Mouse (Mus musculus) bone marrow macrophage, adult 2 months (primary cell): ENCODE results near the gene Gpr132. TPM values are rescaled to one million over a fixed set of nuclear protein-coding genes. Genes with fewer than 3 reads are reported as not detected.

Experiments used
- H3K27ac ChIP-seq: 2 replicates; pipeline ENCODE4 v1.5.1; 2012; ENCODE audit warnings: low read depth, low read length; ENCODE audit not compliant: insufficient read depth
- H3K4me1 ChIP-seq: 2 replicates; pipeline ENCODE4 v1.6.1; 2012; ENCODE audit warnings: low read length; ENCODE audit not compliant: control insufficient read depth, insufficient read depth
- H3K4me3 ChIP-seq: 2 replicates; pipeline ENCODE4 v1.5.1; 2012; ENCODE audit warnings: mild to moderate bottlenecking, low read length, moderate library complexity; ENCODE audit not compliant: insufficient read depth
- CTCF ChIP-seq: IDR thresholded peaks from 2 replicates; pipeline ENCODE4 v1.5.1; 2012; ENCODE audit warnings: low read depth, mild to moderate bottlenecking, low read length, moderate library complexity
- POLR2A ChIP-seq: IDR thresholded peaks from 2 replicates; pipeline ENCODE4 v1.6.1; 2012; ENCODE audit warnings: mild to moderate bottlenecking, low read depth, low read length, borderline replicate concordance
- polyA plus RNA-seq: library from polyadenylated mRNA; stranded (reverse); fragments of >200 nt; gene quantifications from 2 replicates; pipeline ENCODE4 v1.2.4, GENCODE M21; 2012; ENCODE audit not compliant: missing spikeins, insufficient read depth, insufficient read length

Gene Gpr132
- 42.1 and 44.3 TPM in 2 replicates for polyA plus RNA-seq

GRCm38 (mm10) chr12:112868178-112869087 is at the start of gene Gpr132:
Gene Gpr132, minus strand, starts transcription at chr12:112868228.
- Histone ChIP-seq H3K4me3 (peak within 1 kb of the TSS; percentile 13), H3K4me1 (peaks cover 67% of the 10 kb centered on the region), H3K27ac (peak within 1 kb of the TSS; percentile 92)
- TF ChIP-seq CTCF (no peak), POLR2A (peak; percentile 42; the same call in 1 of the 2 replicates)

- Histone ChIP-seq H3K27ac (no peak overlapping the region), H3K4me3 (no peak overlapping the region), H3K4me1 (peaks cover 10% of the 10 kb centered on the region)
- TF ChIP-seq POLR2A (no peak), CTCF (no peak)
Observed at GRCm38 (mm10) chr12:112917486-112917885, 49.5 kb upstream of the Gpr132 start.

GRCm38 (mm10) chr12:112916698-112917400 is 48.8 kb upstream of the Gpr132 start:
- no peak overlapping the region for H3K27ac ChIP-seq
- peaks cover 10% of the 10 kb centered on the region for H3K4me1 ChIP-seq
- TF ChIP-seq CTCF: no peak
- no peak overlapping the region for H3K4me3 ChIP-seq

GRCm38 (mm10) chr12:112915587-112915986 is 47.6 kb upstream of the Gpr132 start:
- Histone ChIP-seq H3K27ac (no peak overlapping the region), H3K4me1 (peaks cover 10% of the 10 kb centered on the region), H3K4me3 (no peak overlapping the region)
- TF ChIP-seq CTCF: no peak
- TF ChIP-seq POLR2A: no peak

GRCm38 (mm10) chr12:112914527-112914926 is 46.5 kb upstream of the Gpr132 start:
- H3K4me1 ChIP-seq: peaks cover 10% of the 10 kb centered on the region
- no peak overlapping the region for H3K4me3 ChIP-seq
- H3K27ac ChIP-seq: no peak overlapping the region
- TF ChIP-seq POLR2A (no peak), CTCF (no peak)

- Histone ChIP-seq H3K27ac (no peak overlapping the region), H3K4me3 (no peak overlapping the region), H3K4me1 (peaks cover 10% of the 10 kb centered on the region)
- TF ChIP-seq CTCF (no peak), POLR2A (no peak)
Observed at GRCm38 (mm10) chr12:112912951-112913745, 45.1 kb upstream of the Gpr132 start.

GRCm38 (mm10) chr12:112911701-112912100 is 43.7 kb upstream of the Gpr132 start:
- no peaks in the 10 kb centered on the region for H3K4me1 ChIP-seq
- H3K4me3 ChIP-seq: no peak overlapping the region
- TF ChIP-seq POLR2A (no peak), CTCF (no peak)
- no peak overlapping the region for H3K27ac ChIP-seq

- Histone ChIP-seq H3K4me1 (no peaks in the 10 kb centered on the region), H3K27ac (no peak overlapping the region), H3K4me3 (no peak overlapping the region)
- TF ChIP-seq CTCF: no peak
Observed at GRCm38 (mm10) chr12:112908991-112909390, 41.0 kb upstream of the Gpr132 start.

GRCm38 (mm10) chr12:112905001-112905400 is 37.0 kb upstream of the Gpr132 start:
- H3K4me1 ChIP-seq: no peaks in the 10 kb centered on the region

GRCm38 (mm10) chr12:112903941-112904340 is 35.9 kb upstream of the Gpr132 start:
- H3K4me1 ChIP-seq: peaks cover 2% of the 10 kb centered on the region
- H3K27ac ChIP-seq: no peak overlapping the region
- TF ChIP-seq POLR2A (no peak), CTCF (no peak)
- H3K4me3 ChIP-seq: no peak overlapping the region

More at GRCm38 (mm10) chr12:112905001-112905400, 37.0 kb upstream of the Gpr132 start:
- Histone ChIP-seq H3K27ac (no peak overlapping the region), H3K4me3 (no peak overlapping the region)
- TF ChIP-seq CTCF (no peak), POLR2A (no peak)
